Mouse (Mus musculus): ENCODE data around the gene Eci3.
"Not testable (repeated sequence)": the region's sequence is repeated elsewhere in the genome, so short reads cannot be mapped to it uniquely, and the experiment has no call there.

Gene Eci3

DNA sequence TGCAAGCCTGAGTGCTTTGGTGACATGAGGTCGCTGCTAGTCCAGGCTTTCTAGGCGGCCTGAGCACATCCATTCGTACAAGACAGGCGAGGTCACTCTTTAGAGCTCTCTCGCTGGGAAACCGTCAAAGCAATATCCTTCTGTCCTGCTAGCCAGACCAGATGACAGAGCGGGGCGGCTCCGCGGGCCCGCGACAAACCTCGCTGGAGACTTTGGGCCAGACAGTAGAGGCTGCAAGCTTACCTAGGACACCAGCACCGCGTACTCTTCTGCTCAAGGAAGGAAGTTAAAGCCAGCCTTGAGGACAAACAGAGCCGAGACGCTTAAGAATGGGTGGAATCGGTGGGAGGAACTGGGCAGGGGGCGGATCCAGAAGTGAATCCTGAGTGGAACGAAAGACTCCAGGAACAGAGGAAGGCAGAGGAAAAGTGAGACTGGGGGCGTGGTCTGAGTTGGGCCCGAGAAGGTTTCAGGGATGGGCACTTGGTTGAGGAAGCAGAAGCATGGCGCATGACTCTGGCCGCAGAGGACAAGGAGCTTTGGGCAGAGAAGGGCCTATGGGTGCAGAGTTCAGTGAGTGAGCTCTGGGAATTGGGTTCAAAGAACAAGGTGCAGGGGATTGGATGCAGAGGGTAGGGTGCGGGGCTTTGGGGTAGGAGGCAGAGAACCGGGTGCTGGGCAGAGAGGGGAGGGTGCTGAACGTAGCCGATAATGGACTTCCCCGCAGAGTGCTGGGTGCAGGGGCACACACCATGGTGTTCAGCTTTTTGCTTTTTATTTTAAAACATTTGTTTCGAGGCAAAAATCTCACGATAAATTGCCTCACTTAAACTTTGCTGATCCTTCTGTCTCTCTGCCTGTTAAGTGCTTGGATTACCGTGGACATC, at the start of gene Eci3:
TSS of gene Eci3 (minus strand) at position 300 of the 887 bp plus-strand sequence.
- DNase-seq (ENCODE audit: low spot score), result peak; percentile 14

DNA sequence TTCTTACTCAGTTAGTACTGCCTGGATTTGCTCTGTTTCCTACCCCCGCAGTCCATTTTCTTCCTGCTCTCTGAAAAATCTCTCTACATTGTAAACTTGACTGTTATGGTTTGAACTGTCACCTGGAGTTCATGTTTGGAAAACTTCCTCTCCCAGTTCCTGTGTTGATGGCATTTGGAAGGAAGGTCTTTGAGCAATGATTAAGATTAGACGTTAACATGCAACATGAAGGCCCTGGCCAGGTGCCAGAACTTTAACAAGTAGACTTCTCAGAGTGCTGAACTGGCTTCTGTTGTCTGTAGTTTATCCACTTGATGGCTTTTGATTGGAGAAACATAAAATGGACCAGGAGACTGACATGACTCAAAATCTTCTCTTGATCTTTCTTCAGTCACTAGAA, 32.3 kb upstream of the Eci3 start:
- DNase-seq (ENCODE audit: low spot score), result peak; percentile 16

DNA sequence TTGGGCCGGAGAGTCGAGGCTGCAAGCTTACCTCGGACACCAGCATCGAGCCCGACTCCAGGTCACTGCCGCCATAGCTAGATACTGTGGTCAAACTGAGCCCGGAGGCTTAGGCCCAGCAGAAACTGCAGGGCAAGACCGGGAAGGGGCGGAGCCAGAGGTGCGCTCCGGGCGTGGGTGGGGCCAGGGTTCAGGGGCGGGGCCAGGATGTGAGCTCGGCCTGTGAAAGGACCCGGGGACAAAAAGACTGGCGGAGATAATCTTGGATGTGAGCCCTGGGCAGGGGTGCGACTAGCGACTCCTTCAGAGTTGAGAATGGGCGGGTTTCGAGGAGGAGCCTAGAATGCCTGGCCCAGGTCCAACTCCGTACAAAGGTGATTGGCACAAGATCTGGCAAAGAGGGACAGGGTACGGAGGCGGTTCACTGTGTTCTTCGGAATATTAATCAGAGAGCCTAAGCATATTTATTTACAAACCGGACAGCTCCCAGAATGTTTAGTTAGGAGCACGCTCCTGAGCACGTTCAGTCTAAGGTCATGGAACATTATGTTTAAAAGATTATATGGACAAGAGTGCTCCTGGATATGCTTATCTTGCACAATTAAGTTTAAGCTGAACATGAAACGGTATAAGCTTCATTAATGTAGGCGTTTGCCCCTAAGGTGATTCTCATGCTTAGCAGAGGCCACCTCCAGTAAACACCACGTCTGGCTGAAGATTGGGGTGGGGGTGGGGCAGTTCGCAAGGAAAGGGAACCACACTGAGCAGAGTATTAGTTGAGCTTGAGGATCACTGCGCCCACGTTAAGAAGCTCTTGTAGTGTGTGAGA, 30.6 kb upstream of the Eci3 start:
- peak; percentile 95 for DNase-seq (ENCODE audit: low spot score)

DNA sequence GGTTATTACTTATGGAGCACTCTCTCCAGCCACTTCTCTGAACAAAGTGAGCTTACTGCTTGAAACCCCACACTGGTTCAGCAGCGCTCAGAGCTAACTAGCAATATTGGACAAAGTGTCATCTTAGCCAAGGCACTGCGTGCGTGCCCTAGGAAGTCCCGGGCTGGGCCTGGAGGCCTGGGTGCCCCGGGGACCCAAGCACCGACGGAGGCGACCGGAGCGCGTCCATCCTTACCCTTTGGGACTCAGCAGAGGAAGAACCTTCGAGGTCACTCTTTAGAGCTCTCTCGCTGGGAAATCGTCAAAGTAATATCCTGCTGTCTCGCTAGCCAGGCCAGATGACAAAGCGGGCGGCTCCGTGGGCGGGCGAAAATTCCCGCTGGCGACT, 30.0 kb upstream of the Eci3 start:
- DNase-seq (ENCODE audit: low spot score), result peak; percentile 36

DNA sequence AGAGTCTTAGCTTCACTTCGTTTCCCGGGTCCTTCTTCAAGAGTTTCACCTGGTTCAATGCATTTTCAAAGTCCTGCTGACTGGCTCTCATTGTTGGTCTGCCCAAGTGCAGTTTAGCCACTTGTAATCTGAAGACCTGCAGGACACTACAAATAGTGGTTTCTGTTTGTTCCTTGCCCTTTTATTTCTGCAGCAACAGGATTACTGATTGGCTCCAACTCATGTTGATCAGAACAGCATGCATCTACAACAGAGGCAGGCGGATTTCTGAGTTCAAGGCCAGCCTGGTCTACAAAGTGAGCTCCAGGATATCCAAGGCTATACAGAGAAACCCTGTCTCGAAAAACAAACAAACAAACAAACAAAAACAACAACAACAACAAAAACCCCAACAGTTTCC, 29.5 kb upstream of the Eci3 start:
- no peak for DNase-seq (ENCODE audit: low spot score)

DNA sequence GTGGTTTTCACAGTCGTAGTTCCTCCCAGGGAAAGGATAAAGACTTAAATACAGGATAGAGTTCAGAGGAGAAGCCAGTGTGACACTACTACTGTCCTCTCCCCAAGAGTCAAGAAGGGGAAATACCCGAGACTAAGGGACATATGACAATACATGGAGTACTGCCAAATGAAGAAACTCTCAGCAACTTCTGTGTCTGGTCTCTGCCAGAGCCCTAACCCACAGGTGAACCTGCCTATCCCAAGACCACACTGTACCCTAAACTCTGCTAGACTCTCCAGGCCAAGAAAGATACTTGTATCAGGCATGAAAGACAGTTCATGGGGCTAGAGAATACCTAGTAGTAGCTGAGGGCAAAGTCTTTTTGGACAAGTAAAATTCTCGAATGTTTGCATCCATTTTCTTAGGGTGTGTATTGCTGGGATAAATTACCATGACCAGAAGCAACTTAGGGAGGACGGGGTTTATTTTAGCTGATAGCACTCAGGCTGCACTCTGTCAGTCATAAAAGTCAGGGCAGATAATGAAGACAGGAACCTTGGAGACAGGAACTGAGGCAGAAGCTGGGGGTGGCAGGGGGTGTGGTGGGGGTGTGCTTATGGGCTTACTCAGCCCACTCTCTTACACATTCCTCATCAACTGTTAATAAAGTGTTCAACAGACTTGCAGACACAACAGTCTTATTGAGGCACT, 28.1 kb upstream of the Eci3 start:
- no peak for DNase-seq (ENCODE audit: low spot score)

DNA sequence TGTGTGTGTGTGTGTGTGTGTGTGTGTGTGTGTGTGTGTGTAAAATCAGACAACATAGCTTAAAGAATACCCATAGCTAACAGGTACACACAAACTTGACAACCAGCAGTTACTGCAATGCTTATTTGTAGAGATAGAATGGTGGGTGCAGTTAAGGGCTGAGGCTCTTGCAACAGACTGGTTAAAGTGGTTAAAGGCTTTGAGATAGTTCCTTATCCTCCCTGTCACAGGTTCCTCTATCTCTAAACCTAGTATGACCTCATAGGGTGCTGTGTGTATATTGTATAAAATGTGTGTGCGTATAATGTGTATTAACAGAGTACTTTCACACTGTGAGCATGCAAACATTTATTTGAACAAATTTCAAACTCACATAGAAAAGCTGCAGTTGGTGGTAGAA, 19.9 kb upstream of the Eci3 start:
- DNase-seq (ENCODE audit: low spot score), result not testable (repeated sequence)

DNA sequence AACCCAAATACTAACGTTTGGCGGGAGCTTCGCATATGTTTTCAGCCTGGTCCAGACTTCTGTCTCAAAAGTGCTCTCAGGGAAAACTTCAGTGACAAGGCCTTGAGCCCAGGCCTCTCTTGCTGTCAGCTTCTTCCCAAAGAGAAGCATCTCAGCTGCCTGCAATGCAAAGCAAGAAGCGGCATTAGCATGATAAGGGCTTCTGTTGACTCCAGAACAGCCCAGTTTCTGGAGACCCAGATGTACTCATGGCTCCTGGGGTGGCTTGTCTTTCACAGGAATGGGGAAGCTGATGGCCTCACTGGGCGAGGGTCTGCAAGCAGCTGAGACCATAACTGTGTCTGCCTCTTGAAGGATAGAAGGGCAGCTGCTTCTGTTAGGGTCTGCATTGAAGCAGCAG, 15.0 kb upstream of the Eci3 start:
- DNase-seq (ENCODE audit: low spot score), result not testable (repeated sequence)

DNA sequence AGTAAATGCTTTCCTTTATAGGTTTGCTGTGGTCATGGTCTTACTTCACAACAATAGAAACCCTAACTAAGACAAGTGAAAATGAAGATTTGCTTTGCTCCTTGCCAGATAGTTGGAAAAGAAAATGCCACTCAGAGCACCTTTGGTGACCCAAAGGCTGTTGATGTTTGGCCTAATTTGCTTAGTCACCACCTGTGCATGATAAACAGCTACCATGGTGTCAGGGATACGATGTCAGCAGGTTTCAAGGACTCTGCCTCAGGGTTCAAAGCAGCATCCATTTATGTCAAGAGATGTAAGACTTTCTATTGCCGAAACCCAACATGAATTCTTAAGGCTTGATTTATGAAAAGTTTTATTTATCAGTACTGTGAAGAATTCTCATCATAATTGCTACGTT, 13.8 kb upstream of the Eci3 start:
- no peak for DNase-seq (ENCODE audit: low spot score)

DNA sequence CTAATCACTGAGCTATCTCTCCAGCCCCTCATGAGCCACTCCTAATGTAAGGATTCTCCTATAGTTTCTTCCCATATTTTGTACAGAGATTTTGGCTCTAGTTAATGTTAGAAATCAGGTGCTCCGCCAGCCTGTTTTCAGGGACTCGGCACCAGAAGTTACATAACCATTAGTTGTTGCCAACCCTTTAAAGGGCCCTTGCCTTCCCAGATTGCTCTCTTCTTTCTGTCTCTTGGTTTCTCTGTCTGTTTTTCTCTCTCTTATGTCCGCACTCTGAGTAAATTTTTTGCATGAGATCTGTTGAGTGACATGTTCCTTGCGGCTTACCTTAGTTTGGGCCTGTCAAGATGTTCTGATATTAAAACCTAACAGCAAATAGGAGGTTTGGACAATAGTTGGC, 12.5 kb upstream of the Eci3 start:
- DNase-seq (ENCODE audit: low spot score), result no peak

DNA sequence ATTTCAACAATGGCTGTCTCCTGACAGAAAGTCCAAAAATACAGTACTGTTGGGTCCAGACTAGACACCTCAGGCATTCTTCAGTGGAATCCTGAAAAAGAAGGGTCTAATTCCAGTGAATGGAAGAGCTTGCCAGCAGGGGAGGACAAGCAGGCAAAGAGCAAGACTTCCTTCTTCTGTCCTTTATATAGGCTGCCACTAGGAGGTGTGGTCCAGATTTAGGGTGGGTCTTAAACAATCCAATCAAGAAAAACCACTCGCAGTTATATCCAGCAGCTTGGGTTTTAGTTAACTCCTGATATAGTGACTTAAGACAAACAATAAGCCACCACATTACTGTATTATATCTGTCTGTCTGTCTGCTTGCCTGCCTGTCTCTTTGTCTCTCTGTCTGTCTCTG, 10.2 kb upstream of the Eci3 start:
- no peak for DNase-seq (ENCODE audit: low spot score)

DNA sequence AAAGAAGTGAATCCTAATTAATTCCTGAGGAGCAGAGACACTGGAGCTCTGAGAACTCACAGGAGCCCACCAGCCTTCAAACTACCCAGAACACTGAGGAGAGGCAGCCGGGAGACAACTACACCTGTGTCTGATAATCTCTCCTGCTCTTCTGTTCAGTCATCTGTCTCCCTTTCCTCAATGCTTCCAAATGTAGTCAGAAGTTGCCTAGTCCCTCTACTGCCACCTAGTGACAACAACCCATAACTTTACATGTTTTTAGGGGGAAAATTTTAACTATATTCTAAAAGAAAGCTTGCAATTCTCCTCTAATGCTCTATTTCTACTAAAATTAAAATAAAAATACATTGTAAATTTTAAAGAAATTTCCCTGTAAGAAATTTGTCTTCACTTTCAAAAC, 9.5 kb upstream of the Eci3 start:
- DNase-seq (ENCODE audit: low spot score), result peak; percentile 22

DNA sequence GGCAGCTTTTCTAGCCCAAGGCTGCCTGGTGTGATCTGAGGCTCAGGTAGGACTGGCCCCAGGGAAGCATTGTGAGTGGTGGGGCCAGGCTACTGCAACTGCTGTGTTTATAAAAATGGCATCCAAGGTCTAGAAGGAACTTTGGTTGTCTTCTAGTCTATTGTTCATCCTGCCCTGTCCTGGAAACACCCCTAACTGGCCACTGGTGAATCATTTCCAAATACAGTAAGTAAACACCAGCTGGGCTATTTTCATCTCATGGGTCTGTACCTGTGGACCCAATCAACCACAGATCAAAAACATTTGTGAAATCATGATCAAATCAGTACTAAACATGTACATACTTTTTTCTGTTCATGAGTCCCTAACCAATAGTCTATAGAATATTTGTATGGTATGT, 8.8 kb upstream of the Eci3 start:
- DNase-seq (ENCODE audit: low spot score), result not testable (repeated sequence)

DNA sequence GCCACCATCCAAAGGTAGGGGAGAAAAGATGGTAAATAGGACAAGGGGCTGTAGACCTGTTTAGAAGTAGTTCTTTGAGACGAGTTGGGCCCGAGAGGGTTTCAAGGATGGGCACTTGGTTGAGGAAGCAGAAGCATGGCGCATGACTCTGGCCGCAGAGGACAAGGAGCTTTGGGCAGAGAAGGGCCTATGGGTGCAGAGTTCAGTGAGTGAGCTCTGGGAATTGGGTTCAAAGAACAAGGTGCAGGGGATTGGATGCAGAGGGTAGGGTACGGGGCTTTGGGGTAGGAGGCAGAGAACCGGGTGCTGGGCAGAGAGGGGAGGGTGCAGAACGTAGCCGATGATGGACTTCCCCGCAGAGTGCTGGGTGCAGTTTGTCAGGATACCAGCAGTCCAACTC, 2.0 kb upstream of the Eci3 start:
- DNase-seq (ENCODE audit: low spot score), result not testable (repeated sequence)

DNA sequence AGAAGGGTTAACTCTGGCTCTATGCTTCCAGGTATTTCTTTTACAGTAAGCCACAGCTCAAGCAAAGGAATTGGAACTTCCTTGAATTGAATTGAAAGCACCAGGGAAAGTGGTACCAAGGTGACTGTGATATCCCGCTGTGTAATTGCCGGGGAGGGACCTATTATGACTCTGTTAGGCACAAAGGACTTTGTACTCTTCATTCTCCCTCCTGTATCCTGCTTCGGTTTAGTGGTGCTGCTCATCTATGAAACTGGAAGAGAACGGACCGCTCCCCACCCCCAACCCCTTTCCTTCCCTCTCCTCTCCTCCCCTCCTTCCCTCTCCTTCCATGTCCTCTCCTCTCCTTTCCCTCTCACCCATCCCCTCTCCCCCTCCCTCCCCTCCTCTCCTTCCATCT, 1.3 kb upstream of the Eci3 start:
- no peak for DNase-seq (ENCODE audit: low spot score)

DNA sequence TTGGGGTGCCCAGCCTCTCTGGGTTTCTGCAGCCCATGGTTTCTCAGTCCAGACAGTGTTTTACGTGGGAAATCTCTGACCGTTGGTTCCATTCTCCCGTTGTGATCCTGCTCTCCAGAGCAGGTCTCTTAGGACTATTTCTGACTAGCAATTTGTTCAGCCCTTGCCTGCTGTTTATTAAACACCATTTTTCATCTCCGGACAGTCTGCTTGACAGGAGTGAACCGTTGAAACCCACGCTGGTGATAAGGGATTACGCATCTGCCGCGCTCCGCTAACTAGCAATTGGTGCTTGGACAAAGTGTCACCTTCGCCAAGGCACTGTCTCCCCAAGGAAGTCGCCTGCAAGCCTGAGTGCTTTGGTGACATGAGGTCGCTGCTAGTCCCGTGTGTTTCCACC, 809 bp upstream of the Eci3 start:
- no peak for DNase-seq (ENCODE audit: low spot score)

DNA sequence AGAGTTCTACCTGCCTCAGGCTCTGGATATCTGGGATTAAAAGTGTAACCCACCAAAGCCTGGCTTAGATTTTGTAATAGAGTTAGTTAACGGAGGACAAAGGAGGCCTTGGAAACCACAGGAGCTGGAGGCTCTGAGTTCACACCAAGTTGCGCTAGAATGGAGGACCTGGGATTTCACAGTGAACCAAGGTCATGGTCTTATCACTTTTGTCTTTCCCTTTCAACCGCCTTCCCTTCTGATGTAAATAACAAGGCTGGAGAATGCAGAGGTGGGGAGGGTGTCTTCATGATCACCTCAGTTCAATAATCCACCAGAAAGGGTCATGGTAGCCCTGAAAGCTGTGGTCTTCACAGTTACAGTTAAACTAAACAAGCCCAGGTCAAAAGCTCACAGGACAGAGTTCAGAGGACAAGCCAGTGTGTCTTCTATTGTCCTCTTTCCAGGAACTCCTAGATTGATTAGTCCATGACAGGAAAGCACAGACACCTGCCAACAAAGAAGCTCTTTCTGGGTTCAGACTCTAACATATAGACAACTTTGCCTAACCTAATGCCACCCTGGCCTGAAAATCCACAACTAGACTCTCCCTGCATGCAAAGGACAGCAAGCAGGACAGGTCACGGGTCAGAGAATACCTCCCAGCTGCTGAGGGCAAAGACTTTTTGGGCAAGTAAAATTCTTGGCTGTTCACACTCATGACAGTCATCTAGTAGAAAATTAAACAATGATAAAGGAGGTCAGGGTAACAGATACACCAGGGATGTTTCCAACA, 2.4 kb downstream of the Eci3 start:
- DNase-seq (ENCODE audit: low spot score), result no peak

DNA sequence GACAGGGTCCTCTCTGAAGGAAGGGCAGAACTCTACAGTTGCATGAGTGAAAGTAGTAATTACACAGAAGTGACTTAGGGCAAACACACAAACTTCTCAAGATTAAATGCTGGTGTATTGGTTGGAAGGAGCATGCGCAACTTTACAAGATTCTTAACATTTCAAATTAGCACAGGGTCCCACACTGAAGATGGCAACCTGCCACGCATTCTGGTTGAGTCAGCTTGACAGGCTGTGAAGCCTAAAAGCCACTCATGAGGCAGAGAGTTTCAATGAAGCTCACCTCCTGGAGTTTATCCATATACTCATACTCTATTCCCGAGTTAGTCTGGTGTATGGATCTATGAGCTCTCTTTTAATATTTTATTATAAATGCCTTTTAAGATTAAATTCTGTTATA, 5.5 kb downstream of the Eci3 start:
- DNase-seq (ENCODE audit: low spot score), result not testable (repeated sequence)

DNA sequence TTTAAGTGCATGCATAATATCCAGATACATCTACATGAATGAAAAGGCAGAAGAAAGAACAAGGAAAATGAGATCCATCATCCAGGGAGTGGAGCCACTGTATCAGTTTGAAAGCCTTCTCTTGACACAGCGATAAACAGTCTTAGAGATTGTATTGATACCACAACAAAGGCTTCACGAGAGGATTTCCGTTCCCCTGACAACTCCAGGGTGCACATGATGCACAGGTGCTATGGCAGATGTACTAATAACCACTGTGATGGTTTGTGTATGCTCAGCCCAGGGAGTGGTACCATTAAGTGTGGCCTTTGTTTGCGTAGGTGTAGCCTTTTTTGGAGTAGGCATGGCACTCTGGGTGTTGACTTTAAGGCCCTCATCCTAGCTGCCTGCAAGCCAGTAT, 6.7 kb downstream of the Eci3 start:
- DNase-seq (ENCODE audit: low spot score), result no peak

DNA sequence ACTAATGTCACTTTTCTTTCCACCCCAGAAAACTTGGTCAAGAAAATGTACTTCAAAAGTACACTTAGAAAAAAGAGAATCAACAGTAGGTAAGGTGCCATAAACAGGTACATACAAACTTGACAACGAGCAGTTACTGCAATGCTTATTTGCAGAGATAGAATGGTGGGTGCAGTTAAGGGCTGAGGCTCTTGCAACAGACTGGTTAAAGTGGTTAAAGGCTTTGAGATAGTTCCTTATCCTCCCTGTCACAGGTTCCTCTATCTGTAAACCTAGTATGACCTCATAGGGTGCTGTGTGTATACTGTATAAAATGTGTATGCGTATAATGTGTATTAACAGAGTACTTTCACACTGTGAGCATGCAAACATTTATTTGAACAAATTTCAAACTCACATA, 12.2 kb downstream of the Eci3 start:
- DNase-seq (ENCODE audit: low spot score), result not testable (repeated sequence)

DNA sequence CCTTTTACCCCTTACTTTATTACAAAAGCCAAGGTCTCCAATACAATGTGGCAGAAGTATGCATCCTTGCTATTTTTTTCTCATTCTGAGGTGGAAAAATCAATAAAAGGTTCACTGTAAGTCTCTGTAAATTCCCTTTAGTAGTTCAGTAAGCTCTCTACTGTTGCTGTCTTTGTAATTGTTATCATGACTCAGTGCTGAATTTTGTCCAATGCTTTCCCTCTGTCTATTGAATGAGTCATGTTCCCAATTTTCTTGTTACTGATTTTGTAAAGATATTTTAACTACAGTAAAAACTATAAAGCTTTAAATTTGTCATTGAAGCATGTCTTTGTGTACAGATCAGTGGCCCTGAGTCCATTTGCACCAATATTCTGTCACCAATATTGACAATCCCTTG, 21.2 kb downstream of the Eci3 start:
- DNase-seq (ENCODE audit: low spot score), result no peak

All from MN1 (cell line).